Mouse (Mus musculus): Measurements from ENCODE around the gene Stk10. TPM values are rescaled to one million over a fixed set of nuclear protein-coding genes. Genes with fewer than 3 reads are reported as not detected.
A peak's percentile ranks its signal among the peaks of the same experiment; 100 is the strongest.

The Stk10 gene
- 1.3 TPM in 2 replicates for polyA plus RNA-seq (2015; fragmentation: Nextera tagmentation; extraction: Ambion mirVana)

DNA sequence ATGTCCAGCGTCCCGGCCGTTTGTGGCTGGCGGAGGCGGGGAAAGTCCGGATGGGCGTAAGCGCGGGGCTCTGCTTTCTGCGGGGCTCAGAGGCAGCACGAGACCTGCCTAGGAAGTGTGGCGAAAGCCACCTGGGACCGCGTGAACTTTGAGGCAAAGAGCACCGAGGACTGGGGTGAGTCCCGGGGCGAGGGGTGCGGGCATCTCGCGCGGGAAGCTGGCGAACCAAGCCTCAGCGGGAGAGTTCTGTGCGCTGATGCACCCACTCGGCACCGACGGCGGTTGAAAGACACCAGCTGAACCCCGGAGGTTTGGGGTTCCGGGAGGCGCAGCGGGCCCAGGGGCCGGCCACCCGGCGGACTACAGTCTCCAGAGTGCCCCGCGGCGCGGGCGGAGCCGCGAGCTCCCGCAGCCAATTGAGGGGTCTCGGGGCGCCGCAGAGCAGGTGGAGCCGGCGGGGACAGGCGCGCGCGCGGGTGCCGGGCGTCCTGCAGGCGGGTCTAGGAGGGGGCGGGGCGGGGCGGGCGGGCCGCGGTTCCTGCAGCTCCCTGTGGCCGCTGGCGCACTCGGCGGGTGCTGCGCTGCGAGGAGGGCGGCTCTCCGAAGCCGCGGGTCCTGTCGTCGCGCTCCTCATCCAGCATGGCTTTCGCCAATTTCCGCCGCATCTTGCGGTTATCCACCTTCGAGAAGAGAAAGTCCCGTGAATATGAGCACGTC lies at the start of gene Stk10:
Stk10 (plus strand) TSS at position 541 of the 717 bp plus-strand sequence.
- Histone ChIP-seq H3K27me3 (peaks cover 36% of the 10 kb centered on the region), H3K9ac (peak within 1 kb of the TSS; percentile 73), H3K4me3 (peak within 1 kb of the TSS; percentile 68), H3K27ac (no peak within 1 kb of the TSS), H3K4me2 (peak within 1 kb of the TSS; percentile 94), H3K9me3 (replicated peaks) (no peaks in the 10 kb centered on the region), H3K36me3 (ENCODE audit: poor library complexity, severe bottlenecking) (0 out of 2 replicates have a peak, but pooled peaks cover 5% of the 10 kb centered on the region), H3K4me1 (peaks cover 26% of the 10 kb centered on the region)
- peak; percentile 96 for ATAC-seq
- under 1% methylated on average over 63 of the region's 82 CpGs for WGBS

GRCm38 (mm10) chr11:32485290-32485689 lies 47.8 kb upstream of the Stk10 start:
- WGBS: 76% methylated on average over 3 of the region's 3 CpGs
- Histone ChIP-seq H3K9ac (no peak overlapping the region), H3K27ac (no peak overlapping the region), H3K27me3 (no peaks in the 10 kb centered on the region), H3K4me2 (no peak overlapping the region), H3K9me3 (replicated peaks) (no peaks in the 10 kb centered on the region), H3K4me3 (no peak overlapping the region), H3K4me1 (no peaks in the 10 kb centered on the region), H3K36me3 (ENCODE audit: poor library complexity, severe bottlenecking) (peaks cover 8% of the 10 kb centered on the region; the same call in 1 of the 2 replicates)
- ATAC-seq: no peak

GRCm38 (mm10) chr11:32486621-32487020 lies 46.5 kb upstream of the Stk10 start:
- ATAC-seq: no peak
- Histone ChIP-seq H3K4me3 (no peak overlapping the region), H3K36me3 (ENCODE audit: poor library complexity, severe bottlenecking) (peaks cover 8% of the 10 kb centered on the region; the same call in 1 of the 2 replicates), H3K27me3 (no peaks in the 10 kb centered on the region), H3K9ac (no peak overlapping the region), H3K27ac (no peak overlapping the region), H3K4me1 (no peaks in the 10 kb centered on the region), H3K9me3 (replicated peaks) (no peaks in the 10 kb centered on the region), H3K4me2 (no peak overlapping the region)
- 87% methylated on average over 3 of the region's 3 CpGs for WGBS

- H3K9me3 ChIP-seq (replicated peaks): no peaks in the 10 kb centered on the region
- 91% methylated on average over 3 of the region's 3 CpGs for WGBS
- no peak for ATAC-seq
- no peak overlapping the region for H3K4me3 ChIP-seq
- H3K4me2 ChIP-seq: no peak overlapping the region
- no peak overlapping the region for H3K9ac ChIP-seq
- H3K36me3 ChIP-seq (ENCODE audit: poor library complexity, severe bottlenecking): peaks cover 8% of the 10 kb centered on the region; the same call in 1 of the 2 replicates
- no peak overlapping the region for H3K27ac ChIP-seq
- H3K27me3 ChIP-seq: no peaks in the 10 kb centered on the region
- H3K4me1 ChIP-seq: no peaks in the 10 kb centered on the region
These were observed 45.6 kb upstream of the Stk10 start for GRCm38 (mm10) chr11:32487501-32487900.

- Histone ChIP-seq H3K4me2 (no peak overlapping the region), H3K4me3 (no peak overlapping the region), H3K9ac (no peak overlapping the region), H3K36me3 (ENCODE audit: poor library complexity, severe bottlenecking) (peaks cover 8% of the 10 kb centered on the region; the same call in 1 of the 2 replicates), H3K9me3 (replicated peaks) (no peaks in the 10 kb centered on the region), H3K27ac (no peak overlapping the region), H3K4me1 (no peaks in the 10 kb centered on the region), H3K27me3 (no peaks in the 10 kb centered on the region)
- ATAC-seq: no peak
These were observed 44.8 kb upstream of the Stk10 start for GRCm38 (mm10) chr11:32488344-32488743.

DNA sequence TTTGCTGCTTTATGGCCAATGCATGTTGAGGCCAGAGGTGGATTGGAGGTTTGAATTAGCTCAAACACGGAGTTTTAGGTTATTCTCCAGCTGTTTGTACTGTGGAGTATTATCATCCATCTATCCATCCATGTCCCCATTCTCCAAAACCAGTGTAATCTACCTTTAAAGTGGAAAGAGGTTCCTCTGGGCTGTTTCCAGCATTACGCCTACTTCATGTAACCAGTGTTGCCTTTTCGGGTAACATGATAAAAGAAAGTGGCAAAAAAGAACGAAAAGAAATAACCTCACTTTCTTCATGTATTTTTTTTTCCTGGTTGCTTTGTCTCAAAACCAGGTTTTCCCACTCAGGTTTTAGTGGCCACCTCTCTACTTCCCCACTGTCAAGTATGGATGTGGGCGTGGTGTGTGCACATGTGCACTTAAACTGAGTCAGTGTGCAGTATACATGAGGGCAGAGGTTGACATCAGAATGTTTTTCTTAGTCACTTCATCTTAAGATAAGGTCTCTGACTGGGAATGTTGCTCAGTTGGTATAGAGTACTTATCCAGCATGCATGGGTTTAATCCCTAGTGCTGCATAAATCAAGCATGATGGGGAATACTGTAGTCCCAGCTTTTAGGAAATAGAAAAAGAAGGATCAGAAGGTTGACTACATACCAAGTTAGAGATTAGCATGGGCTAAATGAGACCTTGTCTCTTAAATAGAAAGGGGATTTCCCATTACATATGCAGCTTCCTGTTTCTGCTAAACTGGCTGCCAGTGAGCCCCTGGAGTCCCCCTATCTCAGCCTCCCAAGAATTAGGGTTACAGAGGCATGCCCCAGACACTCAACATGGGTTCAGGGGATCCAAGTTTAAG lies 44.1 kb upstream of the Stk10 start:
- Histone ChIP-seq H3K4me3 (no peak overlapping the region), H3K4me2 (no peak overlapping the region), H3K4me1 (no peaks in the 10 kb centered on the region), H3K36me3 (ENCODE audit: poor library complexity, severe bottlenecking) (peaks cover 8% of the 10 kb centered on the region; the same call in 1 of the 2 replicates), H3K27ac (no peak overlapping the region), H3K9me3 (replicated peaks) (no peaks in the 10 kb centered on the region), H3K27me3 (no peaks in the 10 kb centered on the region), H3K9ac (no peak overlapping the region)
- ATAC-seq: no peak
- 93% methylated on average over 5 of the region's 5 CpGs for WGBS

DNA sequence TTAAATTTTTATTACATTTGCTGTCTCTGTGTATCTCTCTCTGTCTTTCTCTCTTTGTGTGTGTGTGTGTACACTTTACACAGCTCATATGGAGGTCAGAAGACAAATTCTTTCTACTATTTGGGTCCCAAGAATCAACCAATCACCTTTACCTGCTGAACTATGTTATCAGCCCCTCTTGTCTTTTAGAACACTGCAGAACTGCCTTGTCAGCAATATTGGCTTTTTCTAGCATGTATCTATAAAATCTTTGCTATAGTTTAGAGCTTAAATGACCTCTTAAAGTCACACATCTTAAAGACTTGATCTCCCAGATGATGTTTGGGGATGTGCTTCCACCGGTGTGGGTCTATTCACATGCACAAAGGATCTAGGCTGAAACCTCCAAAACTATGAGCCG lies 42.0 kb upstream of the Stk10 start:
- Histone ChIP-seq H3K4me3 (no peak overlapping the region), H3K4me1 (no peaks in the 10 kb centered on the region), H3K4me2 (no peak overlapping the region), H3K27me3 (no peaks in the 10 kb centered on the region), H3K9me3 (replicated peaks) (no peaks in the 10 kb centered on the region), H3K27ac (no peak overlapping the region), H3K36me3 (ENCODE audit: poor library complexity, severe bottlenecking) (peaks cover 8% of the 10 kb centered on the region; the same call in 1 of the 2 replicates), H3K9ac (no peak overlapping the region)
- 98% methylated on average over 2 of the region's 2 CpGs for WGBS
- no peak for ATAC-seq

DNA sequence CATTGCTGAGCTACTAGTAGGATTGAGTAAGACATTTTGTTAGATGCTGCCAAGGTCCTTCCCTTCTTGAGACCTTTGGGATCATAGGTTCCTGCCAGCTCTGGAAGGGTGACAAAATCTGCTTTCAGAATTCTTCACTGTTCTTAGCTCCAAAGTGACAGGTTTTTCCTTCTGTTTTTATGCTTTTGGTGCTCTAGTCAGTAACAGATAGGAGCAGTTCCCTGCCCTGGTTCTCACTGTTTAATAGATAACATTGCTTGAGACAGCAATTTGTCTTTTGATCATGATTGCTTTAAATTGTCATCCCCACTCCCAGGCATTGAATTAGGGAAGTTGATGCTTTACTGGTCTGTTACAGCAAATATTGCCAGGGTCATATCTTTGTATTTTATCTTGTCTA lies 39.8 kb upstream of the Stk10 start:
- no peak for ATAC-seq
- no peak overlapping the region for H3K27ac ChIP-seq
- H3K4me3 ChIP-seq: no peak overlapping the region
- no peaks in the 10 kb centered on the region for H3K9me3 ChIP-seq (replicated peaks)
- H3K4me2 ChIP-seq: no peak overlapping the region
- no peaks in the 10 kb centered on the region for H3K27me3 ChIP-seq
- no peaks in the 10 kb centered on the region; the same call in 1 of the 2 replicates for H3K4me1 ChIP-seq
- no peaks in the 10 kb centered on the region for H3K36me3 ChIP-seq (ENCODE audit: poor library complexity, severe bottlenecking)
- no peak overlapping the region for H3K9ac ChIP-seq

DNA sequence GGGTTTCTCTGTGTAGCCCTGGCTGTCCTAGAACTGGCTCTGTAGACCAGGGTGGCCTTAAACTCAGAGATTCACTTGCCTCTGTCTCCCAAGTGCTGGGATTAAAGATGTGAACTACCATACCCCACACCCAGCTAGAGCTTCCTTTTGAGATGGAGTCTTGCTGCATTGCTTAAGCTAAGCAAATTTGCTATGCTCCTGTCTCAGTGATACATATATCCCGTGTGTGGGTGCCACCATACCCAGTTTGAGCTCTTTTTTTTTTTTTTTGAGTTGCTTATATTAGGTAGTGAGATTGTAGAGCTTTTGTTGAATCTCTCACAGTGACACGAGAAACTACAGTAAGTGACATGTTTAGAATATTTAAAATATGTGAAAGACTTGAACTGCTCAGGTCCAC lies 37.8 kb upstream of the Stk10 start:
- ATAC-seq: no peak
- 83% methylated on average over 2 of the region's 2 CpGs for WGBS
- no peak overlapping the region for H3K9ac ChIP-seq
- H3K27ac ChIP-seq: no peak overlapping the region
- no peaks in the 10 kb centered on the region for H3K9me3 ChIP-seq (replicated peaks)
- H3K4me1 ChIP-seq: peaks cover 10% of the 10 kb centered on the region
- H3K4me3 ChIP-seq: no peak overlapping the region
- H3K27me3 ChIP-seq: no peaks in the 10 kb centered on the region
- H3K36me3 ChIP-seq (ENCODE audit: poor library complexity, severe bottlenecking): peaks cover 4% of the 10 kb centered on the region; the same call in 1 of the 2 replicates
- no peak overlapping the region for H3K4me2 ChIP-seq

DNA sequence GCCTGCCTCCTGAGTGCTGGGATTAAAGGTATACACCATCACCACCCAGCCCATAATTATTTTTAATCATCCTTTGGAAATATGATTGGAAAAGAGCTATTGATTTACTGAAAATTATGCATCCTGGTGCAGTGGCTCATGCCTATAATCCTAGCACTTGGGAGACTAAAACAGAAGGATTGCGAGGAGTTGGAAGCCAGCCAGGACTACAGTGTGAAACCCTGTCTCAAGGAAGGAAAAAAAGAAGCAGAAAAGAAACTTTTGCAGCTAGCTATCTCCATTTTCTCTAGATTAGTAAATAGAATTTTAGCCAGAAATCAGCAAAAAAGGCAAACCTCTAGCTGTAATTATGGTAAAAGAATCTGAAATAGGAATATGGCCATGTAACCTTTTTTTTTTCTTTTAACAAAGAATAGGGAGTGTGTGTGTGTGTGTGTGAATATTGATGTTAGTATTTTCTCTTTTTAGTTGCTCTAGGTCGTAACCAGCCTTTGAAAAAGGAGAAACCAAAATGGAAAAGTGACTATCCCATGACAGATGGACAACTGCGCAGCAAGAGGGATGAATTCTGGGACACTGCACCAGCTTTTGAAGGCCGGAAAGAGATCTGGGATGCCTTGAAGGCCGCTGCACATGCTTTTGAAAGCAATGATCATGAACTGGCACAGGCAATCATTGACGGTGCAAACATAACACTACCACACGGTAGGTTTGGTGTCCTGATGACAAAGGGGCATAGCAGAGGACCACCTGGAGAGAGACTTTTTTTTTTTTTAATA lies 34.2 kb upstream of the Stk10 start:
- Histone ChIP-seq H3K36me3 (ENCODE audit: poor library complexity, severe bottlenecking) (peaks cover 15% of the 10 kb centered on the region), H3K27me3 (no peaks in the 10 kb centered on the region), H3K4me3 (no peak overlapping the region), H3K4me1 (peaks cover 10% of the 10 kb centered on the region), H3K27ac (peak overlapping the region; percentile 70), H3K9me3 (replicated peaks) (no peaks in the 10 kb centered on the region), H3K9ac (no peak overlapping the region), H3K4me2 (no peak overlapping the region)
- WGBS: 73% methylated on average over 7 of the region's 7 CpGs
- peak; percentile 43; the same call in 1 of the 2 replicates for ATAC-seq

- H3K27me3 ChIP-seq: no peaks in the 10 kb centered on the region
- H3K4me3 ChIP-seq: no peak overlapping the region
- H3K4me2 ChIP-seq: no peak overlapping the region
- peaks cover 10% of the 10 kb centered on the region for H3K4me1 ChIP-seq
- H3K9ac ChIP-seq: no peak overlapping the region
- no peaks in the 10 kb centered on the region for H3K9me3 ChIP-seq (replicated peaks)
- no peak for ATAC-seq
- 94% methylated on average over 4 of the region's 4 CpGs for WGBS
- H3K27ac ChIP-seq: no peak overlapping the region
- peaks cover 15% of the 10 kb centered on the region for H3K36me3 ChIP-seq (ENCODE audit: poor library complexity, severe bottlenecking)
These were observed 33.2 kb upstream of the Stk10 start for GRCm38 (mm10) chr11:32499931-32500330.

DNA sequence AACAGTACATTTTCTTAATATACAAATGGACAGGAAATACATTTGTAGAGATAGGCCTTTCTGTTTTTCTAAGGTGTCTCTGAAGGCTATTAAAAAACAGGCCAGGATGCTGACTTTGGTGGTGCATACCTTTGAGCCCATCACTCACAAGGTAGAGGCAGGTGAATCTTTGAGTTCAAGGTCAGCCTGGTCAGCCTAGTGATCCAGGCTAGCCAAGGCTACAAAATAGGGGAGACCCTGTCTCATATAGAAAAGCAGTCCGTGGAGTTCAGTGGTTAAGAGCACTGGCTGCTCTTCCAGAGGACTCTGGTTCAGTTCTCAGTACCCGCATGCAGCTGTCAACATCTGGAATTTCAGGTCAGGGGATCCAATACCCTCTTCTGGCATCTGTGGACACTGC lies 29.4 kb upstream of the Stk10 start:
- ATAC-seq: no peak
- WGBS: 100% methylated on average over 2 of the region's 2 CpGs
- peaks cover 6% of the 10 kb centered on the region for H3K4me1 ChIP-seq
- H3K4me3 ChIP-seq: no peak overlapping the region
- peaks cover 15% of the 10 kb centered on the region for H3K36me3 ChIP-seq (ENCODE audit: poor library complexity, severe bottlenecking)
- no peaks in the 10 kb centered on the region for H3K9me3 ChIP-seq (replicated peaks)
- H3K27ac ChIP-seq: no peak overlapping the region
- no peak overlapping the region for H3K9ac ChIP-seq
- H3K27me3 ChIP-seq: no peaks in the 10 kb centered on the region
- H3K4me2 ChIP-seq: no peak overlapping the region
